Mouse (Mus musculus): Measurements from ENCODE around the gene Lhx4.
A peak's percentile ranks its signal among the peaks of the same experiment; 100 is the strongest.

Lhx4 gene

DNA sequence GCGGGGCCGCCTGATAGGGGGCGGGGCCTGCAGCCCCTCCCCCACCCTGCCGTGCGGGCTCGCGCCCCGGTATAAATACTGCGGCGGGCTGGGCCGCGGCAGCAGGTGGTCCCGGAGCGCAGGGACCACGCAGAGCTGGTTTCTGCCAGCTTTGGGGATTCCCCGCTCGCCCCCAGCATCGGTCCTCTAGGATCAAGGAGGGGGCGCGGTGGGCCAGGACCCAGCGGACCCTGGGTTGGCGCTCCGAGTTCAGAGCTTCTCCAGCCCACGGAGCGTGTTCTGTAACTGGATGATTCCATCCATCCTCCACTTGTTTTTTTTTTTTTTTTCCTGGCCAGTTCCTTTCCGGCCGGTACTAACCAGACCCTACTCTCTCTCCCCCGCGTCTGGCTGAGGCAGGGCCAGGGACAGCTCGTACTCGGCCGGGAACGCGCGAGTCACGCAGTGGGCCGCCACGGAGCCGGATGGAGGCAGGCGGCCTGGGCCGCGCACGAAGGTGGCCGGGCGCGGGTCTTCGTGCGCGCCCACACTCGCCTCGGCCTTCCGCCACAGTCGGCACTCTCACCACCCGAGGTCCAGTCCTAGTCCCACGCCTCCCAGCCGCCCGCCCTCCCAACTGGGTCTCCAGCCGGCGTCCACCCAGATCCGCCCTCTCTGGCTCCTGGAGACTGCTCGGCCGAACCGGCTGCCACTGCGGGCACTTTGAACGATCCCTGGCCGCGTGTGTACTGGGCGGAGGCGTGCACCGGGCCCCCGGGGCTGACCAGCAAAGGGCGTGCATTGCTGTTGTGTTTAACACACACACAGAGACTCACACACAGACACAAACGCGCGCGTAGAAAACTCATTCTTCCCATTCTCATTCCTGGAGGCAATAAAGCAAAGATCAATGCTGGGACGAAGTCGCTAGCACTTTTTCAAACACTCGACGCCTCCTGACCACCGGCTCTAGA lies 8.8 kb downstream of the Lhx4 start:
- no peak for DNase-seq (ENCODE audit: low spot score in 2 of 2)

DNA sequence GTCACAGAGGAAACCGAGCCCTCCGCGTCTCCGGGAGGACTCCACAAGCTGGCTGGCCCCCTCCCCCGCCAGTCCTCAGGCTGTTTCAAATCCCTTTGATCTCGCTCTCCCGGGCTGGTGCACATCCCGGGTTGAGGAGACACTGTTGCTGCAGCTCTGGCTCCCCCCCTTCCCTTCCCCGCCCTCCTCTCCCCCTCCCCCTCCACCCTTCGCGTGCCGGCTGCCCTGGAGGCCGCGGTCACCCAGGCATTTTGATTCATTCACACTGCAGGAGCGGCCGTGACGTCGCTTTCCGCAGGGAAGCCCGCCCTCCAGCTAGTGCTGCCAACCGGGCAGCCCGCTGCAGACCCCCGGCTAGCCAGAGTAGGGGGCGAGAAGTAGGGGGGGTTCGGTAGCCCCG lies 9.5 kb downstream of the Lhx4 start:
- no peak for DNase-seq (ENCODE audit: low spot score in 2 of 2)

DNA sequence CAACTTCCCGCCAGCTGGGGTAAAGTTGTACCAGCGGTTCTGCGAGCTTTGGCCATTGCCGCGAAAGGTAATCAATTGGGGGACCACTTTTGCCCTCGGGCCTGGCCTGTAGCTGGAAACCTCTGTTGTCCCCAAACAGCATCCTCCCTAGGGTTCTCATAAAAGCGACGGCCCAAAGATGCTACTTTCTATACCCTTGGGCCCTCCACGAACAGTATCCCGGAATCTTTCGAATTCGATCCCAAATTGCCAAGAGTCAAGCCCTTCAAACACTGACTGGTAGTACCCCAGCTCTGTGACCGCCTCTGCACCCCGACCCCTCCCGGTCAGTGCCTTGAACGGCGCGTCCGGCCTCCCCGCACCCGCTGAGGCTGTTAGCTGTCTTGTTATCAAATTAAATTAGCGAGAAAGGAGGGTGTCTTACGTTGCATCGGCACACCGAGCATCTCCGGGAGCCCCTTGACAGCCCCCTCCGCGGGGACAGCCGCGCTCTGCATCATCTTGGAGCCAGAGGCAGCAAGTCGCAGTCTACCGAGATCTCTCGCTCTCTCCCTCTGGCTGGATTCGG lies 10.0 kb downstream of the Lhx4 start:
- DNase-seq (ENCODE audit: low spot score in 2 of 2), result no peak

DNA sequence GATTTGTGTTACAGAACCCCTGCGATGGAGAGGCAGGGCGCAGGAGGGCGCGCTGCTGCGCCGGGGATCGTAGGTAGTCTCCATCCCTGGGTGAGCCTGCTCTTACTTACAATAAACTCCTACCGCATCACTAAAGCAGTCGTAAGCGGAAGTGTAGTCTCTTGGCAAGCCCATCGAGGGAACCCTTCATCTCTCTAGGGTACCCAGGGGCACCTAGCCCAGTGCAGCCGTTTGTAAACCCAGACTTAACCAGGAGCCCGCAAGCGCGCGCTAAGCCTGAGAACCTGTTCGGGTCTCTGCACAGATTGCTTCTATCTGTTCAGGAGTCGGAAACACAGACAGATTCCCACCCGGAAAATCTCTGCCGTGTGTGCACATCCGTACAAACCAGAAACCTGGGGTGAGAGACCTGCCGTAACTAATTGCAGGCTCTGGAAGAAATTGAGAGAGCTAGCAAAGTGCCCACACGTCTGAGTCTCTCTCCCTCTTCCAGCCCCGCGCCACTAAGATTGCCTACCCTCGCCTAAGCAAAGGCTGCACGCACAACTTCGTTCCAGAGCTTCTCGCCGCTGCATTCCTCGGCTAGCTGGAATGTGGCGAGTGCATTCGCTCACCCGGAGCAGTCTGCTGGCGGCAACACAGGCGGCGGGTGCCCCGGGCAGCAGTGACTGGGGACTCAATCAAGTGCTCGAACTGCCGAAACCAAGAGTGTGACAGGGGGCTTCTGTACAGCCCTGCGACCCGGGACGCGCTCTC lies 10.7 kb downstream of the Lhx4 start:
- DNase-seq (ENCODE audit: low spot score in 2 of 2), result no peak

DNA sequence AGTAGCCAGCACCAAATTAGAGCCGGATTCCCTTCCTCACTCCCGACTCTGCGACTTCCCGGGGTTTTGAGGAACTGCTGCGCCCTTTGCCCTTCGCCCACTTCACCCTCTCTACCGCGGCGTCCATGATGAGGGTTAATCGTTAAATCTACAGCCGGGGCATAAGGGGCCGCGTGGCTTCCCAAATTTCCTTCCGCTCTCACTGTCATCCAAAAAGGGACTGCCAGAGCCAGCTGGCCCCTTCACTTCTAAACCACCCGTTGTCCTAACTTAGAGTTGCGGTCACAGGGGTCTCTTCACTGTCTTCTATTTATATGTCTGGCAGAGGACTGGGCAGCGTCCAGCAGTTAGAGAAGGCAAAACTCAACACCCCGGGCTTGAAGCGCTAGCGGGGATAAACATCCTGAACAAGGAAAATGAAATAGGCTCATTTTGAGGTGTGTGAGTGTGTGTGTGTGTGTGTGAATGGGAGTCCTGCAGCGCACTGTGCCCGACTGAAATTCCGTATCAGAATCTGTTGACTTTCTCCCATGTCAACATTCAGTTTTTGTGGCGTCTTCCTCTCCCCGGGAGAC lies 13.6 kb downstream of the Lhx4 start:
- no peak for DNase-seq (ENCODE audit: low spot score in 2 of 2)

DNA sequence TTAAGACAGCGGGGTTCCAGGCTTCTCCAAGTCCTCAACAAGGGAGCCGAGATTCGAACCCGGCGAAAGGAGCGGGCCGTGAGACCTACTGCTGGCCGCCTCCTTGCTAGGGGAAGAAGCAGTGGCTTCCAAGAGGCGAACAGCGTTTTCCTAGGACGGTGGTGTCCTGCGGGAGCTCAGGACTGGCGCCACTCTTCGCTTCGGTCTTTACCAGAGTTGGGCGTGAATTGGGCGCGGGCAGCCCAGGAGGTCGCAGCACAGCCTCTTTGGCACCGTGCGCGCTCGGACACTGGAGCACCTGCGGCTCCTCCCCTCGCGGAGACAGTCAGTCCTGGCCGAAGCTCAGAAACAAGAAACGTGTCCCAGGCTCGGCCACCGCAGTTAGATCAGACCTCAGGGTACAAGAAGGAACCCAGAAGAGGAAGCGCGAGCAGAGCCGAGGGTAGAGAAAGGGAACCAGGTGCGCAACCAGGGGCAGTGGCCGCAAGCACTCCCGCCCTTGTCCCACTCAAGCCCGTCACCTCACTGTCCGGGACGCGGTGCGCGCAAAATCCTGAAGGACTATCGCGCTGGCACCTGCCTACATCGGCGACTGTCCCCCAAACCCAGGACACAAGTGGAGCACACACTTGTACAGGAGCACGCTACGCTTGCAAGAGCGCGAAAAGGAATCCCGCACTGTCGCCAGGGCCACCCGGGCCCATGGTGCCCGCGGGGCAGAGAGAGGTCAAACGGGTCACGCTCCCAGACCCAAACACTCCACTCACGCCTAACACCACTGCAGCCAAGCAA lies 14.3 kb downstream of the Lhx4 start:
- DNase-seq (ENCODE audit: low spot score in 2 of 2), result no peak

DNA sequence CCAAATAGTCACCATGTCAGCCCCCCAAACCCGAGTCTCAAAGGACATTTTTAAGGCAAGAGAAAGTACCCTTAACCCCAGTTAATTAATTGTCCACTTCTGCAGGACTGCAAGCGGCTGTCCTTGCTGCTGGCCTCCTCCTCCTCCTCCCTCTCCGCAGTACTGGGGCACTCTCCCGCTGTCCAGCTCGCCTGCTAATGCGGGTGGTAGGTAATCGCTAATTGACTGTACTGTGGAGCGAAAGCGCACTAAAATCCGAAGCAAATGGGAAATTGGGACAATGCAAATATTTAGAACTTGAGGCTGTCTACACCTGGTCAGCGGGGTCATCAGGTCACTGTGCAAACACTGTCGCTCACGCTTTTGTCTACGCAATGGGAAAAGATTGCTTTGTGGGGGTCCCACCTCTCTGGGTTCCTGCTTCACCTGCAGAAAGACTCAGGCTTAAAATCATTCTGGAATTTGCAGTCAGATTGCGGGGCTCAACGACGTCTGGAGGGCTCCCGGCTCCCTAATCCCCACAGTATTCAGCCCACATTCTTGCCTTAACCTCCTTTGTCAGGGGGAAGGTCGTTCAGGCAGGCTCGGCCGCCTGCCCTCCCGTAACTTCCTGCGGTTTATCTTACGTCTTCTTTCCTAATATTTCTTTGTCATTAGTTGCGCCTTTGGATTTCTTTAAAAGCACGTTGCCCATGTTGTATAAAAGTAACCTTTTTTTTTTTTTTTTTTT lies 15.2 kb downstream of the Lhx4 start:
- DNase-seq (ENCODE audit: low spot score in 2 of 2), result no peak

DNA sequence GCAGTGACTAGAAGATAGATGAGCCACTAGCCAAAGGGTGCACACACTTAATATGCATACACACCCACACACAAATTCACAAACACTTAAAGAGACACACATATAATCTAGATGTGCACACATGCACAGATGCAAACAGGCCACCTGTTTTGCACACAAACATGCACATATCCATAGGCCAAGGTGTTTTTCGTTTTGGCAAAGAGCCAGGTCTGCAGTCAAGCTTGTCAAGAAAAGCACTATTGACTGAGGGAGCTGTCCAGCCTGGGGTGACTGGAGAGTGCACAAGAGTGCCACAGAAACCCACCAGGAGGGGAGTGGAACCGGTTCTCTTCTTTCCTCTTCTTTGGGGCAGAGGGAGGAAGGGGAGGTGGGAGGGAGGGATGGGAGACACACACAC lies 20.3 kb downstream of the Lhx4 start:
- no peak for DNase-seq (ENCODE audit: low spot score in 2 of 2)

DNA sequence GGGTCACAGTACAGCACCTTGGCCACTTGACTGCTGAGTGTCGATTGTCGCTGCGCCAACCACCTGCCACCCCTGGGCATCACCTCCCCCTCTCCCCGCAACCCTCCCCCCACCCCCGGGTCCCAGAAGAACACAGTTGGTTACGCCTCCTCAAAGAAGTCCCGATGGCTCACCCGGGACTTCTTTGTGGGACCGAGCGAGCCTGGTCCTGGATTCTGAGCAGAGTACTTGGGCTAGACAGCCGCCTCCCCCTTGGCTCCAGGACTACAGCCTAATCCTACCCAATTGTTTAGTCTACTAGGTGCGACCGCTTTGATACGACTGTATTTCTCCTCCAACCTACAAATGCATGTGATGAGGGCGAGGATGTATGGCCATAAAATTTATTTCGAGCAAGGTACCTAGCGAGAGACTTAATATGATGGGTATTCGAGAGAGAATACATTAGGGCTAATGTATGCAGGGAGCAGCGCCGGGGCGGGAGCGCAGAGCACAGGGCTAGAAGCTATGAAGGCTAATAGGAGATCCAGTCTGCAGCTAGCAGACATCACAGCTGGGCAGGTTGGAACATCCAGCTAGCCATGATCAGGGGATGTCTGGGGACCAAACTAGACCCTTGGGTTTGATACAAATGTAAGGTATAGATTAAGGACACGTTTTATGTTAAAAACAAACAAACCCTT lies 22.2 kb downstream of the Lhx4 start:
- DNase-seq (ENCODE audit: low spot score in 2 of 2), result no peak

DNA sequence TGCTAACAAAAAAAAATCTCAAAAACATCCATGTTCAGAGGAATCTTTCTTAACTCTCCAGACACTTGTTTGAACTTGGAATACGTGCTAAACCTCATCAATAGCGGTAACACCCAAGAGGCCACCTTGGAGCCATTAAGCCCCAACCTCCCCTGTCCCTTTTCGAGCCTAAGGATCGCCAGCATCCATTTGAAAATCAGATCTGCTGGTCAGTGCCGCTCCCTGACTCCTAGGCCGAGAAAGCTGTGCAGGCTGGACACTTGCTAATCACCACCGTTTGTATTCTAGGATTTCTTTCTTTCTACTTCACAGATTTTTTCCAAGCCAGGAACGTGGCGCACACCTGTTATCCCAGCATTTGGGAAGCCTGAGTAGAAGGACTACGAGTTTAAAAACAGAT lies 23.7 kb downstream of the Lhx4 start:
- no peak for DNase-seq (ENCODE audit: low spot score in 2 of 2)

DNA sequence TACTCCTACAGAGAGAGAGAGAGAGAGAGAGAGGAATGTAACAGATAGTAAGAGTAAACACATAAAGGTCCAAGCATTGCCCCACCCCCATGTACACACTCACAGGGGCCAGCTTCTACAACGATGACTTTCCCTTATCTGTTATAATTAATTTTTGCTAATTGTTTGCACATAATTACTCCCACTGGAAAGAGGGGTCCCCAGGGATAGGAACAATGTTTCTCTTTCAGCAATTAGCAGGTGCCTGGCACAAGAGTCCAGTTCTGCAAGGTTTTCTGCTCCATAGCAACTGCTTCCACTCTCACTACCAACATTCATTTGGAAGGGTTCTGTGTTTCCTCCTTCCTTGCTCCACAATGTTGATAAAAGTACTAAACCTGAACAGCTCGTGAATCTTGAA lies 25.6 kb downstream of the Lhx4 start:
- DNase-seq (ENCODE audit: low spot score in 2 of 2), result no peak

DNA sequence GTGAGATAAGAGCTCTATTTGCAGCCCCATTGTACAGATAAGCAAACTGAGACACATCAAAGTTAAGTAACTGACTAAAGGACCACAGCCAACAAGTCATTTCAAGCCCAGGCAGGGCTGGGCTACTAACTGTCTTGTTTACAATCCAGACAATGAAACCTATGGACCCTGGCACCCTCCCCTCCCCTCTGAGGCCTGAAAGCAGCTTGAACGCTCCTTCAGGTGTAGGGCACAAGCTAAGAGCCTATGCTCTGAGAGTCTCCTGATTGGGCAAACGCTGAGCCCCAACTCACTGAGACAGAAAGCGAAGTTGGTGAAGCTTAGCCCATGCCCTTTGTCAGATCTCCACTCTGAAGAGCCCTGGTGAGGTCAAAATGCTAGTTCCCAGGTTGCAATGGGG lies 27.2 kb downstream of the Lhx4 start:
- no peak for DNase-seq (ENCODE audit: low spot score in 2 of 2)

DNA sequence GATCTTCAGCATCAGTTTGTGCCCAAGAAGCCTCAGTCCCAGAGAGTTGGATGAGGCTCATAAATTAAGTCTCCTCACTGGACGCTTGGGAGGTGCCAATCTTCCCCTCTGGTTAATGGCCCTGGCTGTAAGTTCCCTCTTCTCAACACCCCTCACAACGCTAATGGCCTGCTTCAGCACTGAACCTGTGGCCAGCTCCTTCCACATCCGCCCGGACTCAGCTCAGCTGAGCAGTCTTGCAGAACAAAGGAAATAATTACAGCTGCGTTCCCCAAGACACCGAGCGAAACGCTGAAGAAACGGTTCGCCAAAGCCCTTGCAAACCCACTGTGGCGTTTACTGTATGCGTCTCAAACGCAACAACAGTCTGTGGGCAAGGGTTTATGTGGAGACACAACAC lies 29.3 kb downstream of the Lhx4 start:
- peak in 1 of 2 experiments; percentile 26 for DNase-seq (ENCODE audit: low spot score in 2 of 2)

DNA sequence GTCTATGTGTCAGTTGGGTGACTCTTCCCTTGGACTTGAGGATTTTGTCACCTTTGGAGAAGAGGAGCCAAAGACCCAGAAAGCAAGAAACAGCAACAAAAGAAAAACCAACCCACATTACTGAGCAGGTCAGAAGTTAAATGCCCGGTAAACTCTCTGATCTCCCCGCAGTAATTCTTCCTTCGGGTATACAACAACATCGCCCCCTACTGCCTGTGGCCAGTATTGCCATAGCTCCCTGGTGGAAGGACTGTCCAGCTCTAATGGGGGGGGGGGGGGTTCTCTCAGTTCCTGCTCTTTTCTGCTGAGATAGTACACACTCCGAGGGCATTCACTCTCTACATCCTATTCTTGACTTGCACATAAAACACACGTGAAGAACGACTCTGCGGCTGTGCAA lies 30.0 kb downstream of the Lhx4 start:
- no peak for DNase-seq (ENCODE audit: low spot score in 2 of 2)

DNA sequence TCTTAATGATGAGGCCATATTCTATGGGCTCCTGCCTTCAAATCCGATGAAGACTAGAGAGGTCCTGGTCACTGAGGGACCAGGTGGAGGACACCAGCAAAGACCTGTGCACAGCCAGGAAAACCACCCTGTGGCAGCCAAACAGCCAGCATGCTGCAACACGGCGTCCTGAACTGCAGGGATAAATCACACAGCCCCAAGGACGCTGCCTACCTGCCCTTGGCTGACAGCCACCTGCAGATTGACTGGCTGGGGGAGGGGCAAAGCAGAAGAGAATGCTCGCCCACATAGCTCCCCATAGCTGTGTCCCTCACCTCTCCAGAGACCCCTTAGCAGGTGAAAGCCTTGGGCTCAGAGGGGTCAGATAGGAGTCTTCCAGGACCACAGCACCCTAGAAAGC lies 31.5 kb downstream of the Lhx4 start:
- DNase-seq (ENCODE audit: low spot score in 2 of 2), result no peak

DNA sequence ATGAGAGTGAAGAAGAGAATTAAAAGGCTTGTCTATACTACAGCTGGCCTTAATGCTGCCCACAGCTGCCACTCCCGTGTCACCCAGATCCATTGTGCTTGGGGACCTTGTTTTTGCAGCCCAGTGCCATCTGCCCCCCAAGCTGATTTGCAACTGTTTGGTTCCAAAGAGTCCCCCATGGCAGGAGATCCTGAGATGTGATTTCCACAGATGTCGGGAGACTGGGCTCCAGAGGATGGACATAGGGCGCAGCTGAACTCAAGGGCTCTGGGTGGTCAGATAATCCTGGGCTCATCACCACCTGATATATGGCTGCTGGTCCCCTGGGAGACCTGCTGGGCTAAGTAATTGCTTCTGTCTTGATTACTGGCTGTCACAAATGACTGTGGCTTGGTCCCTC lies 32.6 kb downstream of the Lhx4 start:
- DNase-seq (ENCODE audit: low spot score in 2 of 2), result no peak

DNA sequence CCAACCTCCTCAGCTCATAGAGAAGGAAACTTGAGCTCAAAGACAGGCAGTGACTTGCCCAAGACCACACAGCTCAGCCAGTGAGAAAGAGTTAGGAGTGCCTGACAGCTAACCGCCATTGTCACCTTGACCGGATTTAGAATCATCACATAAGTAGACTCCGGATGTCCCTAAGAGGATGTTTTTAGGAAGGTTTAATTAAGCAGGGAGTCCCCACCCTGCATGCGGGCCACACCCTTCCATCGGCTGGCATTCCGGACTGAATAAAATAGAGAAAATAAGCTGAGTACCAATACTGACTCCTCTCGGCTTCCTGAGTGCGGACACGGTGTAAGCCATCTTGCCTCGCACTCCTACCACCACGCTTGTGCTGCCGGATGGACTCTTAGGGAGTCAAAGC lies 34.2 kb downstream of the Lhx4 start:
- no peak for DNase-seq (ENCODE audit: low spot score in 2 of 2)

DNA sequence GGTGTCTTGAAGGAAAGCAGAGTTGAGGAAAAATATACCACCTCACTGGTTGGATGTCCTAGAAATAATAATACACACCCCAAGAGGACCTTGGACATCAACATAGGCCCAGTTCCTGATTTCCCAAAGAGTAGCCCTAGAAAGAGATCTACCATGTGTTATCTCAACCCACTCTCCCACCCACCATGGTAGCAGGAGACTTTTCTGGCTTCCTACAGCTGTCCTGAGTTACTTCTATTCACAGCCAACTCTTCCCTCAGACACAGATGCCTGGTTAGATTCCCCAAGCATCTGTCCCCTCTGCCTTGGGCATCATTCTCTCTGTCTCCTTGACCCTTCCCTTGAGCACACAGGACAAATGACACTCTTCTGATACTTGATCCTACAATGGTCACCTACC lies 36.1 kb downstream of the Lhx4 start:
- DNase-seq (ENCODE audit: low spot score in 2 of 2), result no peak

DNA sequence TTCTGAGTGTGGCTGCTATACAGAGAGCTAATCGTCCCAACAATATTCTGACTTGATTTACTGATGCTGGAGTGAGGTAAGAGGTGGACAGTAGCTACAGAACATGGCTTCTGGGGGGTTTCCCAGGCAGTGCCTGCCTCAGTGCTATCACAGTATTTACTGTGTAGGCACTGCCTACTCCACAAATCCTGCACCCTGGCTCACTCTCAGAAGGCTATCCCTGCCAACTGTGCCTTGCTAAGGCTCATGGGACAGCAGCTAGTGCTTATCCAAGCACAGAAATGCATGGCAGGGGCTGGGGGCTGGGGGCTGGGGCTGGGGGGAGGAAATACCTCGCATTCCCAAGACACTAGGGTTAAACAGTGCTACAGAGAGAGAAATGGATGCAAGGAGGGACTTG lies 38.2 kb downstream of the Lhx4 start:
- DNase-seq (ENCODE audit: low spot score in 2 of 2), result no peak

DNA sequence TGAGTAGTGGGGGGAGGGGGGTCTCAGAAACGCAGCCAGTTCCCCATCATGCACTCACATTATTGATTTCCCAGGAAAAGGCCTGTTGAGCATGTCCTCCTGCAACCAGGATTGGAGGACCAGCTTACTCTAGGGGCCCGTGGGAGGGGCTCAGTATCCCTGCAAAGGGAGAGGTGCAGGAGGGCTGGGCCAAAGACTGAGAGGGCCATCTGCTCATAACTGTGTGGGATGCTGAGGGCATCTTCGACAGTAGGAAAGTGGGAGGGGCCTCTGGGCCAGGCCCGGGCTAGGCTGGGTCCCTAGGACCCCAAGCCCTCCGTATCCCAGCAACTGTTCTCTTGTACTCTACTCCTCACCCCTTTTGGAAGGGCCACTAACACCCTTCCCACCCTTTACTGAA lies 47.3 kb downstream of the Lhx4 start:
- no peak for DNase-seq (ENCODE audit: low spot score in 2 of 2)
